In genomic region chr16:96684581-96684980, GRCm38 (mm10) we compare ENCODE assay signal across 8 mouse cellular contexts.
A peak's percentile ranks its signal among the peaks of the same experiment; 100 is the strongest.
DNase-seq lines count a peak whose midpoint lies in the region; ATAC-seq and TF ChIP-seq lines count a peak whose summit lies in the region.

No protein-coding gene starts in this region.

- no peak overlapping the region for H3K4me2 ChIP-seq in heart, embryonic 11.5 days
- no peak overlapping the region for H3K4me2 ChIP-seq in stomach, postnatal 0 days (replicated peaks; ENCODE audit: low read depth)

- H3K4me1 ChIP-seq in heart, embryonic 11.5 days (ENCODE audit: control insufficient read depth, insufficient read depth, low read length): no peaks in the 10 kb centered on the region
- peaks cover 7% of the 10 kb centered on the region for H3K4me1 ChIP-seq in forebrain, embryonic 10.5 days
- H3K4me1 ChIP-seq in stomach, postnatal 0 days (replicated peaks; ENCODE audit: control insufficient read depth, insufficient read depth): no peaks in the 10 kb centered on the region

- H3K27ac ChIP-seq in heart, embryonic 11.5 days (ENCODE audit: low read depth, low read length): no peak overlapping the region
- no peak overlapping the region for H3K27ac ChIP-seq in forebrain, embryonic 10.5 days
- H3K27ac ChIP-seq in stomach, postnatal 0 days (replicated peaks): no peak overlapping the region

- ATAC-seq in heart, embryonic 11.5 days (replicated peaks; ENCODE audit: insufficient number of reproducible peaks, low FRiP score, low TSS enrichment): no peak
- ATAC-seq in stomach, postnatal 0 days (ENCODE audit: low FRiP score, low TSS enrichment): no peak

- peak; percentile 79; the same call in 1 of the 2 replicates for TF ChIP-seq CTCF in brain, embryonic 14.5 days (IDR thresholded peaks at IDR 0.05; ENCODE audit: borderline replicate concordance, extremely low read depth, insufficient read depth, insufficient read length)
- peak; percentile 81 for TF ChIP-seq CTCF in stomach, postnatal 0 days (IDR thresholded peaks at IDR 0.05; ENCODE audit: low read depth)

- H3K27me3 ChIP-seq in heart, embryonic 11.5 days (ENCODE audit: control insufficient read depth, insufficient read depth, low read length): no peaks in the 10 kb centered on the region
- no peaks in the 10 kb centered on the region for H3K27me3 ChIP-seq in forebrain, embryonic 10.5 days (ENCODE audit: poor library complexity, severe bottlenecking)
- no peaks in the 10 kb centered on the region for H3K27me3 ChIP-seq in stomach, postnatal 0 days (ENCODE audit: control insufficient read depth, insufficient read depth, low read length)

- TF ChIP-seq POLR2A in brain, embryonic 14.5 days (IDR thresholded peaks at IDR 0.05; ENCODE audit: borderline replicate concordance, extremely low read depth, insufficient read depth, insufficient read length, poor library complexity, severe bottlenecking): no peak

- H3K36me3 ChIP-seq in heart, embryonic 11.5 days (ENCODE audit: control insufficient read depth, insufficient read depth, low read length): no peaks in the 10 kb centered on the region
- no peaks in the 10 kb centered on the region for H3K36me3 ChIP-seq in forebrain, embryonic 10.5 days (replicated peaks)
- no peaks in the 10 kb centered on the region for H3K36me3 ChIP-seq in stomach, postnatal 0 days (ENCODE audit: control insufficient read depth, insufficient read depth, low read length)

- H3K9me3 ChIP-seq in heart, embryonic 11.5 days (replicated peaks; ENCODE audit: control insufficient read depth, low read length): no peaks in the 10 kb centered on the region
- H3K9me3 ChIP-seq in forebrain, embryonic 10.5 days: no peaks in the 10 kb centered on the region
- H3K9me3 ChIP-seq in stomach, postnatal 0 days (ENCODE audit: control insufficient read depth, low read length): no peaks in the 10 kb centered on the region

- H3K4me3 ChIP-seq in heart, embryonic 11.5 days (ENCODE audit: low read depth, low read length): no peak overlapping the region
- no peak overlapping the region for H3K4me3 ChIP-seq in forebrain, embryonic 10.5 days
- no peak overlapping the region for H3K4me3 ChIP-seq in stomach, postnatal 0 days (ENCODE audit: low read depth, low read length)

- 15% methylated on average over 4 of the region's 4 CpGs for WGBS in heart, embryonic 11.5 days (ENCODE audit: insufficient replicate concordance)
- 24% methylated on average over 4 of the region's 4 CpGs for WGBS in forebrain, embryonic 10.5 days
- WGBS in stomach, postnatal 0 days: 16% methylated on average over 4 of the region's 4 CpGs

- peak; percentile 17 to 60 for DNase-seq in heart, adult 18-20 months
- DNase-seq in B cell, adult 2 months: peak; percentile 23 to 24
- DNase-seq in brain, embryonic 14.5 days (ENCODE audit: low read depth): peak; percentile 90
- peak; percentile 47 for DNase-seq in forebrain, embryonic 10.5 days (ENCODE audit: extremely low spot score, low spot score)
- DNase-seq in kidney, postnatal 14 days: peak; percentile 60
- DNase-seq in lung, postnatal 36 days: peak; percentile 65
- DNase-seq in stomach, postnatal 0 days (ENCODE audit: low spot score): peak; percentile 46

- H3K9ac ChIP-seq in heart, embryonic 11.5 days (ENCODE audit: low read depth, low read length): no peak overlapping the region
- H3K9ac ChIP-seq in stomach, postnatal 0 days (ENCODE audit: low read length): no peak overlapping the region

- TF ChIP-seq EP300 in stomach, postnatal 0 days (optimal IDR thresholded peaks at IDR 0.05): no peak

Comparison
In these comparisons a context has a peak if more than half of its experiments do, and no peak if none do; other contexts are left out.
1. DNase-seq: peak in every context shown above with its lines; median percentile 90 in brain, embryonic 14.5 days; 65 in lung, postnatal 36 days; 60 in kidney, postnatal 14 days; 47 in forebrain, embryonic 10.5 days; 46 in stomach, postnatal 0 days; 38 in heart, adult 18-20 months; 24 in B cell, adult 2 months.